Mouse (Mus musculus): ENCODE measurements at regions not wholly inside any gene's neighbourhood (a gene's known extent, or its start where the extent isn't known, plus 50 kb on each side); places are given as distances from the start of the nearest gene placed in this dataset.
"Not testable (repeated sequence)": the region's sequence is repeated elsewhere in the genome, so short reads cannot be mapped to it uniquely, and the experiment has no call there.

DNA sequence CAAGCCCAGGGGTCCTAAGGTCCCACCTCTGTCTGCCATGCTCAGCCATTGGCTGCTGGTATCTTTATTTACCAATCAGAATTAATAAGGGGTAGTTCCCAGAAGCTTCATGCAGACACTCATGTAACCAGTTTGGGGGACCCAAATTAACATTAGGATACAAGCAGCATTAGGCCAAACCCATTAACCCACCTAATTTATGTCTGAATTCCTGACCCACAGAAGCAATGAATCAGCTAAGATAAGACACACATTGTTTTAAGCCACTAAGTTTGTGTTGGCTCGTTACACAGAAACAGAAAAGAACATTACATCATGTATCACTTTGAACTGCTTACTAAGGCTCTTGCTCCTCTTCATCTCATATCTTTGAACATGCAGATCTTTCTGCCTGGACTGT lies 461.0 kb downstream of the Lmo7 start:
- no peak for DNase-seq (ENCODE audit: low spot score in 2 of 2)

DNA sequence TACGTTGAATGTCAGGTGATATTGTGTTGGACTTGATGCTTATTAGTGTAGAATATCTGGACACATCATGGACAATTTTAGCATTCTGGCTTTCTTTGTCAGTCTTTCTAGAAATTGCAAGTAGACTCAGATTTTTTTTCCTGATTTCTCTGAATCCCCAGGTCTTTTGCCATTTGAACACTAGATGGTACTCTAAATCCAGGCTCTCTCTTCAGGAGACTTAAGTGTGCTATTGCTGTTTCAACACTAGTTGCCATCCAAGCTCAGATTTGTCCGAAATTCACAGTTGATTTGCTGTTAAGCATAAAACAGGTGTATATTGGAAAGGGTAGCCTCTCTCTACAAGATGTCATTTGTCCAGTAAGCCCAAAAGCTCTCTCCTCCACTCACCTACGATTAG lies 451.5 kb downstream of the Lmo7 start:
- no peak for DNase-seq (ENCODE audit: low spot score in 2 of 2)

DNA sequence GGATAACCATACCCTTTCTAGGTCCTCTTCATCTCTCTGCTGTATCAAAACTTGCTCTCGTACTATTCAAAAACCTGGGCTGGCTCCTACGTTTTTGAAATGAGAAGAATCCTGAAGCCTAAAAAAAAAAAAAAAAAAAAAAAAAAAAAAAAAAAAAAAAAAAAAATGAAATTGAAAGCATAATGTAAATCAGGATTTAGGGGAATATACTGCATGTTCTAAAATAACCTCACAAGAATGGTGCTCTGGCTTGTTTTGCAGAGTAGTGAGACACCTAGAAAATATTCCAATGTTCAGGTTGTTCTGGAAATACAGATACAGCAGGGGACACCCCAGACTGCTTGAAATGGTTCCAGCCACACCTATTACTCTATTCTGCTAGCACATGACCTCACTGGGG lies 442.0 kb downstream of the Lmo7 start:
- DNase-seq (ENCODE audit: low spot score in 2 of 2): no peak

DNA sequence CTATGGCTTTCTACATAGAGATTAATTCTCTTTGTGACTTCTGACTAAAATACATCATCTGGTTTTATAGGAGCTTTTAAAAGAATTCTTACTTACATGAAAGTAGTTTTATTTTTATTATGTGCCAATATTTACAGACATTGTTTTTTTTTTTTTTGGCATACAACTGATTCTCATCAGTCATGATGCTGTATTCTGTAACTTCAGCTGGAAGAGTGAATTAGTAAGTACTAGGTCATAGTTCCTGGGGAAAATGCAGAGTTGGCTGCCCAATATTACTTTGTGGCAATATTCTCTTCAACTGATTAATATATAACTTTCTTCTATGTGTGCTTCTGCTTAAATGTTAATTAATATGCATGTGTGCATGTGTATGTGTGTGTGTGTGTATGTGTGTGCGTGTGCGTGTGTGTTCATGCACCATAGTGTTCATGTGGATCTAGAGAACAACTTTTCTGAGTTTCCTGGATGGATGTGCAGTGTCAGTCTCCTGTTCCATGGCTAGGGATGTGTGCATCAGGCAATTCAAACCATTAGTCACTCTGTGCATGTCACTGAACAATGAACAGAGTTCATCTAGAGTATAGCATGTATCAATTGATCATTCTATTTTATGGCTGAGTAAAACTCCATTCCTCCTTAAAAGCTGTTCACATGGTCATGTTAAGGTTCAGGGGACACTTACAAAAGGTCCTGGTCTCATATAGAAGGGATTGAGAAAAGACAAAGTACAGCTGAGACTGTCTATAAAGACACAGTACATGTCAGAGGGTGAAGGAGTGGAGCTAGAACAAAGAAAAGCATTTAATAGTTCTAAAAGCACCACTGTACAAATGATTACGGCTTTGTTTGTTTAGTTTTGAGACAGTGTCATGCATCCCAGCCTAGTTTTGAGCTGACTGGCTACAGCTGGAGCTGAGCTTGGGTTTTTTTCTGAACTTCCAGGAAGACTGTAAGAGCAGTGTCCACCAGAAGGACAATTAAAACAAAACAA lies 431.8 kb downstream of the Lmo7 start:
- no peak for DNase-seq (ENCODE audit: low spot score in 2 of 2)

DNA sequence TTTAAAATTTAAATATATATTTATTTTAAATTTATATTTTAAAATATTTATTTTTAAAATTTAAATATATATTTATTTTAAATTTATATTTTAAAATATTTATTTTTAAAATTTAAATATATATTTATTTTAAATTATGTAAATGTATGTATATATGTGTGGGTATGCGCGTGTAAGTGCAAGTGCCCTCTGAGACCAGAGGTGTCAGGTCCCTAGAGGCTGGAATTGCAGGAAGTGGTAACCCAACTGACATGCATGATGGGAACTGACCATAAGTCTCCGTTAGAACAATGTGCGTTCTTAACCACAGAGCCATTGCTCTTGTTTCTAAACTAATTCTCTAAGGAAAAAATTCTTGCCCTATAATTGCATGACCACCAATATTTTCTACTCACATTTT lies 420.7 kb downstream of the Lmo7 start:
- not testable (repeated sequence) for DNase-seq (ENCODE audit: low spot score in 2 of 2)

DNA sequence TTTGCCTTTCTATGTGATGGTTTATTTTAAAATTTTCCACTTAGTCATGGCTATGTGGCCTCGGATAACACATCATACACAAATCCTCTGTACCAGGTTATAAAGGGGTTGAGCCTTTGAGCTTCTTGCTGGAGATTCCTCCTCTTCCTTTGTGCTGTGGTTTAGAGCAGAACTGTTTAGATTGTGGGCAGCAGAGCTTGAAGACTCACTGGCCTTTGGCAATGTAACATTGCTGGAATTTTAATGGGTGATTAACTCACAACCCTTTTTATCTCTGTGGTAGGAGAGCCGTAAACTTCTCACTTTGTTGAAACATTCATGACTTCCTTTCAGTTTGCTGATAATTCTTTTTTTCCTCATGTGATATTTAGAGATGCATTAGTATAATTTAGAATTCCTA lies 413.0 kb downstream of the Lmo7 start:
- no peak for DNase-seq (ENCODE audit: low spot score in 2 of 2)

DNA sequence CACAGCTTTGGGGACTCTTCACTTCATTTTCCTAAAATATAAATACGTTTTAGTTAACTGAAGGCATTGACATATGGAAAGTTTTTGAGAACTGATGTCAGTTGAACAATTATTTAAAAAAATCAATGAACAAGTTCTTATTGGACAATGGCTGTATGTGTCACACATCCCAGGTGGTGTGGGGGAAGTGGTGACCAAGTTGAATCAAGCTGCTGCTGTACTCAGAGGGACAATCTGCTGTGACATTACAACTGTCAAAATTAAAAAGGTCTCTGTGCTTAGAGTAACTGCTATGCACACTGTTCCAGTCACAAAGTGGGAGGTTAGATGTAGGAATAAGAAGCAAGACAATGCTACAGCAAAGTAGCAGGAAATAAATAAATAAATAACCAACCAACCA lies 409.2 kb downstream of the Lmo7 start:
- no peak for DNase-seq (ENCODE audit: low spot score in 2 of 2)

DNA sequence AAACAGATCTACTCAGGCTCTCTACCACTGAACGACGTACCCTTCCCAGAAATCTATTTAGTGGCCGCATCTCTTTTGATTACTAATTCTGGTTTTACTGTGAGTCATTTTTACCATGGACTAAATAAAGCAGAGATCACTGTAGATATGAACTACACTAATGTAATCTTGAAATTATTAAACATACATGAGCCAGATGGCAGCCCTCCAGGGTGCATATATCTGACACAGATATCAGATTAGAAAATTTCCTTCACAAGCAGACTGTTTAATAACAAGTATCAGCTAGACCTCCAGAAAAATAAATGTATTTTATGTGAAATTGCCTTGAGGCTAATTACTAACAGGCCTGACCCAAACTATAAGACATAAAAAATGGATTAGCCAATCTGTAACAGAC lies 388.4 kb downstream of the Lmo7 start:
- DNase-seq (ENCODE audit: low spot score in 2 of 2): no peak

DNA sequence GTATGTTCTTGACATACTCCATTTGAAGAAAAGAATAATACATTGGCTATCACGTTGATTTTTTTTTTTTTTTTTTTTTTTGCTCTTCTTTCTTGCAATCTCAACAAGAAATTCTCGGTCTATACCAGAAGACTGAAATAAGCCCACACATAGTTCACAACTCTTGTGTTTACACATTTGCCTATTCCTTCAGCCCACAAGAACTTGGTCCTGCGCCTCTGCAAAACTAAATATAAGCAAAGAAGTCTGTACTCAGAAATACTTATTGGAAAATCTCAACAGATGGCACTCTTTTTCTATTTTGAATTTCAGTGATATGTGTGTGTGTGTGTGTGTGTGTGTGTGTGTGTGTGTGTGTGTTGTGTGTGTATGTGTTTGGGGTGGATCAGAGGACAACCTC lies 376.4 kb downstream of the Lmo7 start:
- DNase-seq (ENCODE audit: low spot score in 2 of 2): no peak

DNA sequence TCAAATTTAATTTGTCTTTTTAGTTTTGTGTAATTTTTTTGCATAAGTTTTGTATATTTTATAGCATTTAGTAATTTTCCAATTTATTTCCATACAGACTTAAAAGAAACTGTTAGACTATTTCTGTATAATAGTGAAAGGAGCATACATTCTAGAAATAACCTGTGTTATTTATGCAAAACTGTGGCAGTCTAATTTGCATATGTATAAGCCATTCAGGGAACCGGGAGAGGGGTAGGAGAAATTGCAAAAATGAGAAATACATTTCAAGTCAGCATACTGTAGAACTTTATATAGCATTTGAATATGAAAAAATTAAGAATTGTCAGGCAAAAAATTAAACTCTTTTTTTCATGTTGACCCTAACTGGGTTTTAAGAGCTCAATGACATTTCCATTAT lies 364.3 kb downstream of the Lmo7 start:
- DNase-seq (ENCODE audit: low spot score in 2 of 2): no peak

DNA sequence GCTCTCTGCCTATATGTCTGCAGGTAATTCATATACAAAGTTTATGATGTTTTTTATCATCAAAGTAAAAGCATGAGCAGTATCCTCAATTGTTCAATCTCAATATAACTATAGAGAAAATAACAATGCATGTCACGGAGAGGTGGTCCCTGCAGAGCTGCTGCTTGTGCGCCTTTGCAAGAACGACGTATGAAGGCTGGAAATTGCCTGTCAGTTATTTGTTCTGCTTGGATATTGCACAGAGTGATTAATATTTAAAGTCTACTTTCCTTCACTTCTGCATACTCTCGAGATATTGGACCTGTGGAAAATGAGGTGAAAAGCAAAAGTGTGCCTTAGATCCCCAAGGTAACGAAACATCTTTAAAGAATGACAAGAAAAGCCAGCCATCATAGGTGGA lies 362.8 kb downstream of the Lmo7 start:
- DNase-seq (ENCODE audit: low spot score in 2 of 2): no peak

DNA sequence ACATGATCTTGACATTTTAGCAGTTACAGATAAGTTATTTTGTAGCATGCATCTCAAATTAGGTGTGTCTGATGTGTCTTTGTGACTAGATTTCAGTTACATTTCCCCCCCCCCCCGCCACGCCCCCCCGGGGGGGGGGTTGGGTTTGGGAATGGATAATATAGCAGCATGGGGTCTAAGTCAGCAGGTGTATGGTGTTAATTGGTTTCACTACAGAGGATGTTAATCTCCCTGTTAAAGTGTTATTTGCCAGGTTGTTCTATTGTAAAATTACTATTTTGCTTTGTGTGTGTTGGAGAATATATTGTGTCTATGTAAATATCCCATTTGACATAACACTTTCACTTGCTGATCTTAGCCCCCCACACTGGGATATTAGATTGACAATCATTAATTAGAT lies 319.2 kb downstream of the Lmo7 start:
- DNase-seq (ENCODE audit: low spot score in 2 of 2): no peak

DNA sequence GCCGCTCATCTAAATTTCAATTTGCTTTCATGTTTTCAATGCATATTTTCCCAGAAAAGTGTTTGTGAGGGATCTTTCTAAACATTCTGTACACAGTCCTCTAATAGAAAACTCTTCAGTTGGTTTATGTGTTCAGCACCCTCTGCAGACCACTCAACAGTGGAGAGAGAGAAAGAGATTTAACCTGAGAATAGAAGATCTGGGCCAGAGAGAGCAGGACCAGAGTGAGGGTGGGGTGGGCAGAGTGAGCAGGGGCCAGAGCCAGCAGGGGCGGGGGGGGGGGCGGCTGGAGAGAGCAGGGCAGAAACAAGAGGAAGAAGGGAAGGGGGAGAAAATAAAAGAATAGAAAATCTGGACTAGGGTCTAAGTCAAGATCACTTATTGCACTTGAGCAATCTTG lies 318.7 kb downstream of the Lmo7 start:
- no peak for DNase-seq (ENCODE audit: low spot score in 2 of 2)

DNA sequence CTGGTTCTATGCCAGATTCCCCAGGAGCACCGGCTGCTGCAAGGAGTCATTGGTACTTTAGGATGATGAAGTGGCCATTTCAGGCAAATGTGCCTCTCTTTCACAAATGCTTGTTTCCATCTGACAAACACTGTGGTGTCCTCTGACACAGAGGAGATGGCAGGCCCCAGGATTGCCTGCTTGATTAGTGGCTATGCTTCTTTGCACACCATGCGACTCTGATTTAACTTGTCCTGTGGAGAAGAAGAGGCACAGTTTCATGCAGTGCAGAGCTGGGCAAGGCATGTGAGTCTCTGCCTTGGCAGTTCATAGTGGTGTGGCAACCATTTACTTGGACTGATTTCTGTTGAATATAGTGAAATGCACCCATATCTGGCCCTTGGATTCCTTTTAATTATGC lies 308.4 kb downstream of the Lmo7 start:
- no peak for DNase-seq (ENCODE audit: low spot score in 2 of 2)

DNA sequence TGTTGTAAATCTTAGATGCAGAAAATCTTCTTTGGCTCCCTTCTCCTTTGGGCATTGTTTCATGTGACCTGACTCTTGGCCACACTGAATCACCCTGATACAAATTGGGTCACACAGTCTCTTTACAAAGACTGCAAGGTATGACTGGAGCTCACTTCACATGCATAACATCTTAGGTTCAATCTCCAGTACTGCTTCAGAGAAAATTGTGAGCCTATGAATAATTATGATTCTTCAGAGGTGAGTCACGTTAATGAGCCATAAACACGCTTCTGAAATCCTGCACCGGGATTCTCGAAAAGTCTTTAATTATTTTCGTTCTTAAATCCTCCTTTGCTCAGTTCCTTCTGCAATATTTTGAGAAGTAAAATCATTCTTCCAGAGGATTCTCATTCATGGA lies 307.7 kb downstream of the Lmo7 start:
- no peak for DNase-seq (ENCODE audit: low spot score in 2 of 2)

DNA sequence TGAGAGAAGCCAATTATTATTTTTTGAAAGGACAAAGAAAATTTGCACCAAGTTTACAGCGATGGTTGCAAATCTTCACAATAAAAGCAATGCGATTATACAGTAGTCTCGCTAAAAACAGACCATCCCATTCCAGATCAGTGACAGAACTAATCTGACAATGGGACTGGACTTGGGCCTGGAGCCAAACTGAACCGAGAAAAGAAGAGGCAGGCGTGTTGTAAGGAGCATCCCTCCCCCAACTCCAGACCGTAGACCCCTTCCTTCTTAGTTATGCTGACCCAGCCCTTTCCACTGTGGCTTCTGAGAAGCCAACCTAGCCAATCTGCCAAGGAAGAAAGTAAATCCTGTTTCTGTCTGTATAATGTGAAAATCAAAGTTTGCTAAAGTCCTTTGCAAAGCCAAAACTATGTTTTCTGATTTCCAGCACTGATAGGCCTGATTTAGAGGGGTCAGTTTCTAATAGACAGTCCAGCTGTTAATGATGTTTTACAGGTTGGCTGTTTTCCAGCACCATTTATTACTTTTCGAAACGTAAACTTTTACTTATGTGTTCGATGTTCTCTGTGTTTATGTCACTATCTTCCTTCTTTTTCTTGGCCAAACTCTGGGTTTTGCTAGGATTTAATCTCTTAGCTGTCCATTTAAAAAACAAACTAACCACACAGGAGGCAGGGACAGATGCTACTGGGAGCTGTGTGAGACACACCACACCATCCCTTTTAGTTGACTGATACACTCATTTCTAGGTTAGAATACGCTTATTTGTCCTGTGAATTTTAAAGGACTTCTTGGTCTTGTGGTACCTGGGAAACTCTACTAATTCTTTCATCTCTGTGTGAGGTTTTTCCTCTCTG lies 301.5 kb downstream of the Lmo7 start:
- no peak for DNase-seq (ENCODE audit: low spot score in 2 of 2)

DNA sequence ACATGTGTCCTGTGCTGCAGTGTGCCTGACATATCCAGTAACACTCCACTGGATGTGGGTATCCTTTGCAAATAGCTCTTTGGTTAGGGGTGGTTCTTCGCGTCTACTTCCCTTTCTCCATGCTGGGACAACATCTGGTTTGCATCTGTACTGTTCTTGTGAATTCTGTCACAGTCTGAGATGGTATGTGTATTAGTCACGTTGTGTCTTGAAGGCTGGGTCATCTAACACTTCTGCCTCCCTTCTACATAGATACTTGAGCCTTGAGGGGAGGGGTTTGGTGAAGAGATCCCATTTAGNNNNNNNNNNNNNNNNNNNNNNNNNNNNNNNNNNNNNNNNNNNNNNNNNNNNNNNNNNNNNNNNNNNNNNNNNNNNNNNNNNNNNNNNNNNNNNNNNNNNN lies 294.9 kb downstream of the Lmo7 start:
- no peak for DNase-seq (ENCODE audit: low spot score in 2 of 2)

DNA sequence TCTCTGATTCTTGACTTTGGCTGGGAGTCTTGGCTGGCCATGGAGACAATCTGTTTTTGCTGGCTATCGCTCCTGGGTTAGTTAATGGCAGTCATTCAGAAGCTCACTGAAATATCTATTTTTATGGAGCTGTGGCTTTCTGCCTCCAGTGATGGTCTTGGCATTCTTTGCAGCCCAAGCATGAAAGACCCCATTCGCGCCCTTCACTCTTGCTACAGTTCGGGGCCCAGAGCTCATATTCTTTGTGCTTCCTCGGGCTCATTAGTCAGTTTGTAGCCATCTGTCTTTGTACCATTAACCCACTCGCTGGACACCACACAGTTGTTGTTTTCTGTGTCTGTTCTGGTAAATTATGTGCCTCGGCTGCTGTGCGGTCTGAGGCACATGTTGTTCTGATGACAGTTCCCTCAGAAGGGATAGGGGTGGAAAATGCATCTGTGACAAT lies 290.4 kb downstream of the Lmo7 start:
- no peak for DNase-seq (ENCODE audit: low spot score in 2 of 2)

DNA sequence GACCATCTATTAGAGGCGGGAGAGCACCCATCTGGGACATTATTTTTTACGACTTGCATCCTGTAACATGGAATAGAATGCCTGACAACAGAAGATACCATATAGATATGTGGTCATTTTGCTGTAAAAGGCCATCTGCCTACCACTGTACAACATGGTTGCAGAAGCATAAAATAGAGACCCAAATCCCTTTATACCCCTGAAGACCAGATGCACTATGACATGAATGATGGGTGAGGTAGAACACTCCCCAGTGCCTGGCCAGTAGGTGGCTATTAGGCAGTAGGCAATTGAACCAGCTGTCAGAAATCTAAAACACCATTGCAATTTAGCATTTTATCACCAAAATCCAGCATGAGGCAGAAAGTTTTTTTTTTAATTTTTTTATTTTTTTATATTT lies 289.6 kb downstream of the Lmo7 start:
- no peak for DNase-seq (ENCODE audit: low spot score in 2 of 2)

DNA sequence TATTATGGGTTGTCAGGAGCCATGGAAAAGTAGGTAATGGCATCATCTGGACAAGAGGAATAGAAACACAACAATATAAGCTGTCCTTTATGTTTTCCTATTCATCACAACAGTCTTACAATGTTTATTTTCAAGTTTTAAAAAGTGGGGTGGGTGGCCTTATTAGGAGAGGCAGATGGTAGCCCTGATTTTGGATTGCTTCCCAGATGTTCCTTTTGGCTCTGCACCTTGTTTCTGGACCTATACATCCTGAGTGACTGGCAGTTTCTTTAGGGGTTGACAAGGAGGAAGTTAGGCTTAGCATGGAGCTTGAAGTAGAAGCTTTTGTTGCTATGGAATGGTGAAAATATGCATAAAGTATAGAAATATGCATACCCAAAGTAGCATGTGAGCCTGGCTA lies 286.8 kb downstream of the Lmo7 start:
- DNase-seq (ENCODE audit: low spot score in 2 of 2): no peak

DNA sequence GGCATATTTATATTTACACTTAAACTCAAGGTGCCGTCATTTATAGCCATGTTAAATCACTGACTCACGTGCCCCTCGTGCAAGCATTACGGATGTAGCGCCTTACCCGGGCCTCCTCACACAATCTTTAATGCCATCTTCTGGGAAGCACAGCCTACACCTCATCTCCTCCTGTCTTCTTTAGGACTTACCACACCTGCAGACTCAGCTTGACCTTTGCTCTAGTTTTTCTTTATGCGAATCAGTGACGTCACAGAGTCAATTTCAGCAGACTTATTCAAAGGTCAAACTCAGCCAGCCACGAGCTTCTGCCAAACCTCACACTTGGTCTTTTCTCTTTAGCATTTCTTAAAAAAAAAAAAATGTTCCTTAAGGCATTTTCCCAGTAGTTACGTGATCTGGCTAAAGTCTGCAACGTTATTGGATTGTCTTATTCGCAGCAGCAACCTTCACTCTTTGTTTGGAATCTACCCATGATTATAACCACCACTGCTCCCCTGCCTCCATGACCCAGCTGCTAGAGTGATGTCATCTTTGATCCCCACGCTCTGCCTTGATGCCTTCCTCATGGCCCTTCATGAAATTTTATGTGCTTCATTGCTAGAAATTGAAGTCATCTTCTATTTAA lies 285.3 kb downstream of the Lmo7 start:
- no peak for DNase-seq (ENCODE audit: low spot score in 2 of 2)

DNA sequence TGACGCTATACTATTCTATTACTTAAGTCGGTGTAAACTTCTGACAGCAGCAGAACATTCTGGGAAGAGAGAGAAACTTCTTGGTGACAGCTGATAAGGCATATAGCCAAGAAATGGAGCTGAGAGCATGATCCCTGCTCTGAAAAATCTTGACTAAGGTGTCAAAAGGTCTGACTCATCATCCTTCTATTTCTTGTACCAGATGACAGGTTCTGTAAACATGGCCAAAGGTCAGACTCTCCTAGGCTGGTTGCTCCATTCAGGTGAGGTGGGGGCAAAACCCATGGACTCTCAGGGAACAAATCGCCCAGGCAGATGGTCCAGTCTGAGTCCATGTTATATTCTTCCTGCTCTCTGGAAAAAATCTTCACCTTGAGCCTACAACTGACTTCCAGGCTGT lies 283.5 kb downstream of the Lmo7 start:
- no peak for DNase-seq (ENCODE audit: low spot score in 2 of 2)
